Mouse (Mus musculus) gastrocnemius, postnatal 14 days (tissue): ENCODE data around the gene Snrnp35. TPM values are rescaled to one million over a fixed set of nuclear protein-coding genes. Genes with fewer than 3 reads are reported as not detected.
"Not testable (repeated sequence)": the region's sequence is repeated elsewhere in the genome, so short reads cannot be mapped to it uniquely, and the experiment has no call there.

Experiments used
- DNase-seq: peaks from one replicate; pipeline ENCODE4 v3.0.0; 2021; ENCODE audit warnings: mixed read lengths
- intact Hi-C: fragments of 180-260 bp; cut with DNase I; formaldehyde crosslinking; loops from one replicate; pipeline ENCODE4 v1.15.1; 2025; ENCODE audit warnings: low total_unique reads
- total RNA-seq, 2 experiments: library from RNA; stranded (reverse); gene quantifications; 2 replicates each; pipeline ENCODE4 v1.2.3; 2021

The Snrnp35 gene
- total RNA-seq, 2 experiments from 2014 or later = 27.3 to 28.4 TPM

GRCm38 (mm10) chr5:124496614-124497514 is 13.9 kb downstream of the Snrnp35 start:
- DNase-seq = no peak
- intact Hi-C loops = no loop called here

- no peak for DNase-seq
- intact Hi-C loops = no loop called here
Measured at GRCm38 (mm10) chr5:124498221-124498876, 15.4 kb downstream of the Snrnp35 start.

DNA sequence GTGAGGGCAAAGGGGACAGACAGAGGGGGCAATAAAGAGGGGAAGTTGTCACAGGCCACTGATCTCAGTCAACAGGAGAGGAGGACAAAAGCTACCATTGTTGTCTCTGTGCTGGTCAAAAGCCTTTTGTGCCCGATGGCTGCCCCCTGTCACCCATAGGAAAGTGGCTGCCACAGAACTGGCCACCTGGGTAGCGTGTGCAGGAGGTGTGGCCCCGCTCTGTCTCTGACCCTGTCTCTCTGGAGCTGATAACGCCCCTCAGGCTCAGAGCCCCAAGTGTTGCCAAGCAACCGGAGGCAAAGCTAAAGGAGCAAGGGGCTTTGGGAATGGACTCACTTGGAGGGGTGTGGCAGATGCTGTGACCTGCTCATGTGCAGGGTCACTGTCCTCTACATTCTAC is 16.1 kb downstream of the Snrnp35 start:
- DNase-seq = no peak
- intact Hi-C loops = no loop called here

DNA sequence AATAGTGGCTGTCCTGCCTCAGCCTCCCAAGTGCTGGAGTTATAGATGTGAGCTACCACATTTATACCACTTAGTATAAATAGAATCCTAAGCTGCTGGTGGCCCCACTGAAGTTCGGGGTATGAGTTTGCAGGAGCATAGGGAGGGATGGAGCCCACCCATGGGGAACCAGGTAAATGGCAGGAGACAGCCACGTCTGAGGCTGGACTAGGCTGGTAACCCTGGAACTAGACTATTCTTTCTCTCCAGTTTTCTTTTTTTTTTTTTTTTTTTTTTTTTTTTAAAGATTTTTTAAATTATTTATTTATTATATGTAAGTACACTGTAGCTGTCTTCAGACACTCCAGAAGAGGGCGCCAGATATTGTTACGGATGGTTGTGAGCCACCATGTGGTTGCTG is 17.1 kb downstream of the Snrnp35 start:
- DNase-seq, intact Hi-C loops: not testable (repeated sequence)

GRCm38 (mm10) chr5:124500573-124500972 is 17.6 kb downstream of the Snrnp35 start:
- DNase-seq = no peak
- intact Hi-C loops = no loop called here

DNA sequence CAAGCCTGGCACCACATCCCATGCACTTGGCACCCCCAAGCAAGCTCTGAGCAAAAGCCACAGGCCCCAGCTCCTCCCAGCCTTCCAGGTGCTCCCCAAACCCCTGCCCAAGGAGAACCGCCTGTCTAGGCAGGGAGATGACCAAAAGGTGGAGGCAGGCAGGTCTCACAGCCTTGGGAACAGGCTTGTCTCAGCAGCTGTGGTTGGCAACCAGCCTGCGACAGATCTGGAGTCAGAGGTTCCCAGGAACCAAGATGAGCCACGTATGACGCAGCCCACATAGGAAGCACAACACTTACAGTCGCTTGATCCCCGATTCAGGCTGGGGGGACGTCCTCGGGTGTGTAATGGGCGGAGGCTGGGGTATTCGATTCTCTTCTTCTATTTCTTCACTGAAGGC is 18.6 kb downstream of the Snrnp35 start:
- intact Hi-C loops = no loop called here
- no peak for DNase-seq

DNA sequence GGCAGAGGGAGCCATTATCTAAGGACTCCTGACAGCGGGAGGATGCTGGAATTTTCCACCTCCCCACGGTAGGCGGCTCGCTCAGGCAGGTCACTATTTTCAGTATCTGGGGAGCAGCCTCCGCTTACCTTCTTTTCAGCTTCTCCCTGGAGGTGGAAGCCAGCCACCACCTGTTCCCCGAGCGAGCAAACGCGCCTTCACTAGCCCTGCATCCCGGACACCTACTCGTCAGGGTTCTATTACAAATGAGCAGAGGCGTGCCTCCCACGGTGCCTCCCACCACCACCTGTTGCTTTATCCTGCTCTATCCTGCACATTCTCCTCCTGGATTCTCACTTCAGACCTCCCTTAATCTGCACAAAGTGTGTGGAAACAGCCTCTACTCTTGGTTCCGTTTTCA is 20.8 kb downstream of the Snrnp35 start:
- intact Hi-C loops = no loop called here
- DNase-seq = no peak

DNA sequence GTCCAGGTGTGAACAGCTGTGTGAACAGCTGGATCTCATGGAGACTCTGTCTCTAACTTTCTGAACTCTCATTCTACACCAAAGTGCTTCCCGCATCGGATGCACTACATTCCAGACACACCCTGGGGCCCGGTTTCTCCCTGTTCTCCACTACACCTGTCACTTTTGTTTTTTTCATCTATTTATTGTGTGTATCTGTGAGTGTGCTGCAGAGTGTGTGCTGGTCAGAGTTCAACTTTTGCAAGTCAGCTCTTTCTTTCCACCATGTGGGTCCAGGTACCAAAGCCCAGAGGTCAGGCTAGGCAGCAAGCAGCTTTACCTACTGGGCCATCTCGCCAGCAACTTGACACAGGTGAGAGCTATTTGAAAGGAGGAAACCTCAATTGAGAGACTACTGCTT is 22.3 kb downstream of the Snrnp35 start:
- DNase-seq = no peak
- intact Hi-C loops = no loop called here

DNA sequence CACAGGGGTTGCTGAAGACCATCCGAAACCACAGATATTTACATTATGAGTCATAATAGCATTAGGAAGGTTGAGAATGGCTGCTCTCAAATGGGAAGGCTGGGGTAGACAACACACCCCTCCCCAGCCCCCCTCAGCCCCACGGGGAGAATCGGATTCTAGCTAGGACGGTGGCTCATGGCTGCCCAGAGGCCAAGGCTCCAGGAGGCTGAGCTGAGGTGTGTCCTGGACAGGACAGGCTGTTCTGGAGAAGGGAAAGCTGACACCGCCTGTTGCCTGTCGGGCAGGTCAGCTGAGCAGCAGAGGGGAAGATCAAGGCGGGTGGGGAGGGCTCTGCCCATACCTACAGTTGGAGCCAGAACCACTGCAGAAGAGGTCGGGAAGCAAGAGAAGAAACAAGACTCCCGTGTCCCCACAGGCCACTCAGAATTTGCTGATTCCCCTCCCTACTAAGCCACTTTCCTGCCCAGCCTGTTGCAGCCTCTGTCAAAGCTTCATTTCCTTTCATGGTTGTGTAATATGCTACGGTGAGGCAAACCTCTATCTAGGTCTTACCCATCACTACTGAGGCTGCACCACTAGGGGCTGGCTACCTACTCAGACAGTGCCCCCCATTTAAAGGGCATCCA is 23.9 kb downstream of the Snrnp35 start:
- intact Hi-C loops = no loop called here
- DNase-seq = peak; percentile 68

DNA sequence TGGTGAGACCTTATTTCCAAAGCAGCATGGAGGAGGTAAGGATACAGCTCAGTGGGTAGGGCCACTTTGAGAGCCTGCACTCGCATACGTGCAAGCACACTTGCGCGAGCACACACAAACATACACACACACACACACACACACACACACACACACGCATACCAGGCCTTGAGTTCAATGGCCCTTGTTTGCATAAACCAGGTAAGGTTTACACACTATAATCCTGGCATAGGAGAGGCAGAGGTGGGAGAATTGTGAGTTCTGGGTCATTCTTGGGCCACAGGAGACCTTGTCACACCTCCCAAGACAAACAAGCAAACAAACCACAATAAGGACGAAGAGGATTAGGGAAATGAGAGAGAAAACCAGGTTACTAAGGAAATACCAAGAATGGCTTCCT is 26.3 kb downstream of the Snrnp35 start:
- intact Hi-C loops = no loop called here
- DNase-seq = no peak

DNA sequence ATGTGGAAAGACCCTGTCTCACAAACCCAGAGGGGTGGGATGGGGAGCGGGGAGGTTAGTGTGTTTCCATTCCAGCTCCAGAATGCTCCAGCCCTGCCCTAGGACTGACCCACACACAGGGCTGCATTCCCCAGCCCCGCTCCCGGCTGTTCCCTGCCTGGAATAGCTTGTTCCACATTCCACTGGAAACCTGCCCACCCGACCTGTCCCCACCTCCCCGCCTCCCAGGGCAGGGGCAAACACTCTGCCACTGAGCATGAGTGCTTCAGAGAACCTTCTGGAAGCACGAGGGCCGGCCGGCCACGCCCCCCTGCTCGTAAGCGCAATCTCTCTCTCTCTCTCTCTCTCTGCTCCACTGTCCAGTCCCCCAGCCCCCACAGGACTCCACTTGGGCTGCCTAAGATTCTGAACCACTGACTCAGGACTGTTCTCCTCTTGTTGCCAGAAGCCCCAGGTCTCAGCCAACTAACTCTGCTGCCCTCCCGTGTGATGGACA is 26.9 kb downstream of the Snrnp35 start:
- peak; percentile 74 for DNase-seq
- intact Hi-C loops = no loop called here

DNA sequence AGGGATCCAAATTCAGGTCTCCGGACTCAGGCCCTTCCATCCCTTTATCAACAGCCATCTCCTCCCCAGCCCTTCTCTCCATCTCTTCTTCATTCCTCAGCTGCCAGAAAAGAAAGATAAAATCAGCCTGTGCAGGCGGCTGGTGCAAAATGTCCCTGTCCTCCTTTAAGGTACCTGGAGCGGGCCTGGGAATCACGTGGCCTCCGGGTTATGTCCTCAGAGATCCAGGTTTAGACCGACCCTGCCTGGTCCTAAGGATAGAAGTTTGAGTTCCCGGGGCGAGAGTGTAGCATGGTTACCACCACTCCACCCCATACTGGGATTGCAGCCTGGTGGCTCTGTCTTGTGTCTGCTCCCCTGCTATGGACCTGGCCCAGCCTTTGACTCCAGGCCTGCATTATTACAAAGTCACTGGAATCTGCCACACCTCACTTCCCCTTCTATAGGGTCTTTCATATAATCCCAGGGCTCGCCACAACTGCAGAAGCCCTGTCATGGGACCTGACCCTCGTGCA is 27.7 kb downstream of the Snrnp35 start:
- intact Hi-C loops = no loop called here
- no peak for DNase-seq

DNA sequence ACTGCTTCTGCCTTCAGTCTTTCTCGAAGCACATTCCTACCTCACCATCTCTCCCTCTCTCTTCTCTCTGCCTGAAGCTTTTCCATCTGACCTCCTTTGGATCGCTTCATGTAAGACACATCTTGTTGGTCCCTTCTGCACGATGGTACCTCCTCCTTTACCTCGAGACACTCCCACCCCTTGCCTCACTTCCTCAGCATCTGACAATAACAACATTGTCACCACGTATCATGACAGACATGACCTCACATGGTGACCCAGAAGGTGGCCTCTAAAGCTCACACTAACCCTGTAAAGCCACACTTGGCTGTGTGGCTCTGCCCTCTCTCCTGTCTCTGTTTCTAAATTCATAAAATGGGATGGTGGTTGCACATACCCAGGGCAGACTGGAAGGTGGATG is 32.9 kb downstream of the Snrnp35 start:
- DNase-seq = no peak
- intact Hi-C loops = no loop called here

- no peak for DNase-seq
- intact Hi-C loops = no loop called here
Measured at GRCm38 (mm10) chr5:124518648-124519047, 35.7 kb downstream of the Snrnp35 start.

GRCm38 (mm10) chr5:124521588-124521987 is 38.7 kb downstream of the Snrnp35 start:
- intact Hi-C loops = no loop called here
- no peak for DNase-seq

DNA sequence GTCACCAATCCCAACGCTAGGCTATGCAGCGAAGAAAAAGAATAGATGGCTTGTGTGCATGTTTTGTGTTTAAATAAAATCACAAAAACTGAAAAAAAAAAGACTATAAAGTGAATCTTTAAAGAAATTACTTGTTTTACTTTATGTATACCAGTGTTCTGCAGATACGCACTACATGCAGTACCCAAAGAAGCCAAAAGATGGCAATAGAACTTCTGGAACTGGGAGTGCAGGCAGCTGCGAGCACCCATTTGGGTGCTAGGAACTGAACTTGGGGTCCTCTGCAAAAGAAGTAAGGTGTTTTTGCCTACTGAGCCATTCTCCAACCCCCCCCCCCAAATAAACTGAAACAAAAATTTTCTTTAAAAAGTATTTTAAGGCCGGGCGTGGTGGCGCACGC is 40.1 kb downstream of the Snrnp35 start:
- intact Hi-C loops = no loop called here
- DNase-seq = no peak

- no peak for DNase-seq
- intact Hi-C loops = no loop called here
Measured at GRCm38 (mm10) chr5:124524943-124525342, 42.0 kb downstream of the Snrnp35 start.

DNA sequence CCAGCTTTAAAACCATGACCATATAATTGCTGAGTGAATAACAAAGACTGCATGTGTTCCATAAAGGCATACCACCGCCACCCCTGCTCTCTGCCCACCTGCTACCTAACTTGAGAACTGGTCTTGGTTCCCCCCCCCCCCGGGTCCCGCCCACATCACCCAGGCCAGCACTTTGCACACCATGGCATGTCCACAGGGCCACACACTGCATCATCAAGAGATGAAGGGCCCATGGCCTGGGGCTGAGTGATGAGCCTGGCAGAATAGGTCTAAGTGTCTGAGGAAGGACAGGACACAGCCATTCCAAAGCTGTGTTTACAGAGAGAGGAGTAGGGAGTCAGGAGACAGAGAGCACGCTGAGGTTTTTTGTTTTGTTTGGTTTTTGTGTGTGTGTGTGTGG is 45.4 kb downstream of the Snrnp35 start:
- no peak for DNase-seq
- intact Hi-C loops = no loop called here

DNA sequence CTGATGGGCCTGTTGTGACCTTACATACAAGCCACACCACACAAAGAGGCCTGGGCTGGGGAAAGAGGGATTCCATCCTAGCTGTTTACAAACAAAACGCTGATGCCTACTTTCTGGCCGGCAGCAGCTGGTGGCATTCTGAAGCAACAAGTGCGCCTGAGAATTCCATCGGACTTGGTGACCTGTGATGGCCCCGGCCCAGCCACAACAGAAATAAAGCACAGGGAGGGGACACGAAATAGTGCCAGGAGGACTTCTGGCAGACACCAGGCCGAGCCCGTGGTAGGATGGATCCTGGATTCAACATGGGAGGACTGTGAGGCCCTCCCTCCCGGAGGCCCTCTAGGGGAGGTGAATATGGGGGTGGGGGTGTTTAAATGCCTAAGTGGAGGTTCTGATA is 45.9 kb downstream of the Snrnp35 start:
- intact Hi-C loops = no loop called here
- DNase-seq = peak; percentile 54

- no peak for DNase-seq
- intact Hi-C loops = no loop called here
Measured at GRCm38 (mm10) chr5:124529191-124529651, 46.3 kb downstream of the Snrnp35 start.
